Mouse (Mus musculus) lung, postnatal 0 days (tissue): ENCODE results near the gene Ccdc9b.

Source experiments
- CTCF ChIP-seq: IDR thresholded peaks from 2 replicates; pipeline ENCODE4 v1.5.1; 2016; ENCODE audit warnings: antibody characterized with exemption, mild to moderate bottlenecking
- EP300 ChIP-seq: IDR thresholded peaks from 2 replicates; pipeline ENCODE4 v1.6.1; 2016; ENCODE audit warnings: antibody characterized with exemption, mild to moderate bottlenecking, control low read depth

GRCm38 (mm10) chr2:118726873-118727272, 35.6 kb downstream of the Ccdc9b start:
- TF ChIP-seq CTCF (no peak), EP300 (no peak)
